Mouse (Mus musculus) hindbrain, embryonic 13.5 days (tissue): ENCODE results near the gene Pkd1l3. TPM values are rescaled to one million over a fixed set of nuclear protein-coding genes. Genes with fewer than 3 reads are reported as not detected.

Experiments used
- ATAC-seq: fragments of 200-750 bp; cut with Nextera tagmentation; 2 replicates; pipeline ENCODE4 v1.8.0; 2017; ENCODE audit warnings: moderate TSS enrichment; ENCODE audit not compliant: low FRiP score
- H3K27ac ChIP-seq: fragments of 300-500 bp; sonication (generic); 2 replicates; pipeline ENCODE4 v1.5.1; 2015; ENCODE audit warnings: inconsistent platforms, mild to moderate bottlenecking, moderate library complexity
- H3K27me3 ChIP-seq: fragments of 300-500 bp; sonication (generic); 2 replicates; pipeline ENCODE4 v1.6.1; 2015; ENCODE audit warnings: mild to moderate bottlenecking, inconsistent platforms
- H3K36me3 ChIP-seq: fragments of 300-500 bp; sonication (generic); 2 replicates; pipeline ENCODE4 v1.6.1; 2015; ENCODE audit warnings: mild to moderate bottlenecking, inconsistent platforms
- H3K4me1 ChIP-seq: fragments of 300-500 bp; sonication (generic); replicated peaks from 2 replicates; pipeline ENCODE4 v1.6.1; 2015; ENCODE audit warnings: inconsistent platforms
- H3K4me2 ChIP-seq: fragments of 300-500 bp; sonication (generic); 2 replicates; pipeline ENCODE4 v1.6.1; 2015; ENCODE audit warnings: inconsistent platforms, mild to moderate bottlenecking, moderate library complexity
- H3K4me3 ChIP-seq: fragments of 300-500 bp; sonication (generic); 2 replicates; pipeline ENCODE4 v1.5.1; 2015; ENCODE audit warnings: mild to moderate bottlenecking, inconsistent platforms
- H3K9ac ChIP-seq: fragments of 300-500 bp; sonication (generic); 2 replicates; pipeline ENCODE4 v1.6.1; 2015; ENCODE audit warnings: mild to moderate bottlenecking, inconsistent platforms
- H3K9me3 ChIP-seq: fragments of 300-500 bp; sonication (generic); 2 replicates; pipeline ENCODE4 v1.6.1; 2016; ENCODE audit warnings: inconsistent platforms
- WGBS: fragments of 180-500 bp; shearing (Covaris S2); methylation state at CpG from one replicate; pipeline ENCODE4 v1.1.7; 2015; 5-methylcytosine and 5-hydroxymethylcytosine counted together
- polyA plus RNA-seq: library from polyadenylated mRNA; unstranded; fragments of >200 nt; fragmentation: Nextera tagmentation; extraction: Ambion mirVana; gene quantifications from 2 replicates; pipeline ENCODE4 v1.2.1, GENCODE M21; 2015

Pkd1l3 gene
- polyA plus RNA-seq, 1 experiment from 2014 or later, result 0.12 TPM

DNA sequence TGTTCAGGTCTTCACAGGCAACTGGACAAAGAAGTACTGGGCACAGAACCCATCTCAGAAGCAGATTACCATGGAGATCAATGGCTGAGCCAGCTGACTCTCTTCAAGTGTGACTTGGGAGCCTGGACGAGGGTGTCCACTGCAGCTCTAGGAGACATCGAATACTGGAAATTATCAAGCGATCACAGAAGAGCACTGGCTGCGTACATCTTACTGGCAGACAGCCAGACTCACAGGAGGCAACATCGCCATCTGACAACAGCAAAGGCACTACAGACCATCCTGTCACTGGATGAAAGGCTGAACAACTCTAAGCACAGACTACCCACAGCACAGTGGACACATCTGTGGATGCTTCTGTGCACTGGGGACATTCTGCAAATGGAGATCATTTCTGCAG, 22.2 kb upstream of the Pkd1l3 start:
- Histone ChIP-seq H3K9ac (no peak overlapping the region), H3K9me3 (no peaks in the 10 kb centered on the region), H3K36me3 (peaks cover 33% of the 10 kb centered on the region), H3K4me3 (no peak overlapping the region), H3K4me1 (no peaks in the 10 kb centered on the region), H3K4me2 (no peak overlapping the region), H3K27ac (no peak overlapping the region), H3K27me3 (no peaks in the 10 kb centered on the region)
- WGBS, result 92% methylated on average over 5 of the region's 5 CpGs
- ATAC-seq, result no peak

DNA sequence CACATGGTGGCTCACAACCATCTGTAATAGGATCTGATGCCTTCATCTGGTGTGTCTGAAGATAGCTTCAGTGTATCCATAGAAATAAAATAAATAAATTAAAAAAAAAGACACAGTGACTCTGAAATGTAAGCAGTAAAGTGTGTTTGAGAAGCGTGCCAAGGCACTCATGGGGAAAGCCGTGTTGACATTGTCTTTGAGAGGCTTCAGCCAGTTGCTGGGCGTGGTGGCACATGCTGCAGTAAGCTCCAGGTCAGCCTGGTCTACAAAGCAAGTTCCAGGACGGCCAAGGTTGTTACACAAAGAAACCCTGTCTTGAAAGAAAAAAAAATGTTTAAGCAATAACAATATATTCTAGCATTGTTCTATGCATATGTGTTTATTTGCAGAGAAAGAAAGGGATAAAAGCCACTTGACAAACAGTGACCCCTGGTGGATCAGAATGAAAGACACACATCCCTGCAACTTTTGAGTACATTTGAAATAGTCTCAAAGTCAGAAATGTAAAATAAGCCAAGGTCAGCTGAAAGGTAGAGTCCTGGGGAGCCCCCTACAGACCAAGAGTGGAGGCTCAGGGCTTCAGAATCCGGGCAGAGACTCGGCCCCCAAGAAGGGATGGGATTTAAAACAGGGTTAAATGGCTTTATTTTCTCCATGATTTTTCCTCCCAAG, 21.1 kb upstream of the Pkd1l3 start:
- 77% methylated on average over 6 of the region's 6 CpGs for WGBS
- Histone ChIP-seq H3K4me1 (no peaks in the 10 kb centered on the region), H3K9me3 (no peaks in the 10 kb centered on the region), H3K9ac (no peak overlapping the region), H3K4me2 (no peak overlapping the region), H3K36me3 (peaks cover 35% of the 10 kb centered on the region), H3K27ac (no peak overlapping the region), H3K4me3 (no peak overlapping the region), H3K27me3 (no peaks in the 10 kb centered on the region)
- ATAC-seq, result no peak

DNA sequence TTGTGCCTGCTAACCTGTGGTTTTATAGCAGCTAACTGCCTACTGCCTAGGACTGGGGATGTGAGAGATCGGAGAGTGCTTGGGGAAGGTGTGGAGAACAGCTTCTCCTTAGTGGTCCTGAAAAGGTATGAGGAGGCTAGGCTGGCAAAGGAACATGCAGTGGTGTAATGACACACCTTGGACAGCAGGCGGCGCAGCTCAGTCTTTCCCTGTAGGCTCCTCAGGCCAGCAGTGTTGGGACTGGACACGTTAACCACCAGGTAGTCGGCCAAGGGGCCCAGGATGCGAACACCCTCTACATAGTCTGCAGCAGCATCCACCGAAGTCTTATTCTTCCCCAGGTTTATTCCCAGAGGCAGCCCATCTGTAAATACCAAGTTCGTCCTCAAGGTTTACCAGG, 18.5 kb upstream of the Pkd1l3 start:
- Histone ChIP-seq H3K4me2 (no peak overlapping the region), H3K27ac (no peak overlapping the region), H3K4me1 (no peaks in the 10 kb centered on the region), H3K27me3 (no peaks in the 10 kb centered on the region), H3K36me3 (peaks cover 51% of the 10 kb centered on the region), H3K9me3 (no peaks in the 10 kb centered on the region), H3K4me3 (no peak overlapping the region), H3K9ac (no peak overlapping the region)
- ATAC-seq, result no peak
- WGBS, result 53% methylated on average over 8 of the region's 8 CpGs

DNA sequence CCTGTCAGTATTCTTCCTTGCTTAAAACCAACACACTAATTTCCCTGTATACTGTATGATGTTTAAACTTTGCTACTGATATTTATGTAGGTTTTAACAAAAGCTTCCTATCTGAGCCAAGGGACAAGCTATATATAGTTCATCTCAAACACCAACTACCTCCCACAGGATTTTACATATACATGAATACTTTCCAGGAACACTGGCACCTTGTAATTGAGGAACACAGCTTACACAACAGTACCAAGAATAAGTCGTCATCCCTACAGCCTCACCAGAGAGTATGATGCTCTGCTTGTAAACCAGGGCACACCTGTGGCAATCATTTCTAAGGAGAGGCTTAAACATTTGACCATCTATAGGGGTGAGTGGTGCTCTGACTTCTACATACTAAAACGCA, 7.6 kb upstream of the Pkd1l3 start:
- H3K27ac ChIP-seq, result no peak overlapping the region
- no peak overlapping the region for H3K4me3 ChIP-seq
- H3K9me3 ChIP-seq, result no peaks in the 10 kb centered on the region
- H3K27me3 ChIP-seq, result no peaks in the 10 kb centered on the region
- H3K4me1 ChIP-seq, result peaks cover 14% of the 10 kb centered on the region
- no peak for ATAC-seq
- 92% methylated on average over 2 of the region's 2 CpGs for WGBS
- H3K4me2 ChIP-seq, result no peak overlapping the region
- peaks cover 36% of the 10 kb centered on the region for H3K36me3 ChIP-seq
- H3K9ac ChIP-seq, result no peak overlapping the region

DNA sequence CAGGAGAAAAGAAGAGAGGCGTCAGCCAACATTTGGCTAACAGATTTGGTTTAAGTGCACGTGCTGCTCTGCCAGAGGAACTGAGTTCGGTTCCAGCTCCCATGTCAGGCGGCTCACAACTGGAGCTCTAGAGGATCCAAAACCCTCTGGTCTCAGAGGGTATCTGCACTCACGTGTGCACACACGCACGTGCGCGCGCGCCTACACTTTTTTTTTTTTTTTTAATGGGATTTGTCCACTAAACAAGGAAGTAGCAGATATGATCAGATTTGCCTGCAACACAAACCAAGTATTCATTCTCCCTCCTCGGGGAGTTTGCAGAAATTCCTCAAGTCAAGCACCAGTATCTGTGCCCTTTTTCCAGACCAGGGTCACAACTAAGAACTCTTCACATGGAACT, 6.7 kb upstream of the Pkd1l3 start:
- Histone ChIP-seq H3K36me3 (peaks cover 30% of the 10 kb centered on the region), H3K9me3 (no peaks in the 10 kb centered on the region), H3K4me3 (peak overlapping the region; percentile 57), H3K27me3 (no peaks in the 10 kb centered on the region), H3K9ac (peak overlapping the region; percentile 81), H3K4me1 (peaks cover 14% of the 10 kb centered on the region), H3K4me2 (peak overlapping the region; percentile 84), H3K27ac (peak overlapping the region; percentile 97)
- 15% methylated on average over 12 of the region's 12 CpGs for WGBS
- ATAC-seq, result no peak

DNA sequence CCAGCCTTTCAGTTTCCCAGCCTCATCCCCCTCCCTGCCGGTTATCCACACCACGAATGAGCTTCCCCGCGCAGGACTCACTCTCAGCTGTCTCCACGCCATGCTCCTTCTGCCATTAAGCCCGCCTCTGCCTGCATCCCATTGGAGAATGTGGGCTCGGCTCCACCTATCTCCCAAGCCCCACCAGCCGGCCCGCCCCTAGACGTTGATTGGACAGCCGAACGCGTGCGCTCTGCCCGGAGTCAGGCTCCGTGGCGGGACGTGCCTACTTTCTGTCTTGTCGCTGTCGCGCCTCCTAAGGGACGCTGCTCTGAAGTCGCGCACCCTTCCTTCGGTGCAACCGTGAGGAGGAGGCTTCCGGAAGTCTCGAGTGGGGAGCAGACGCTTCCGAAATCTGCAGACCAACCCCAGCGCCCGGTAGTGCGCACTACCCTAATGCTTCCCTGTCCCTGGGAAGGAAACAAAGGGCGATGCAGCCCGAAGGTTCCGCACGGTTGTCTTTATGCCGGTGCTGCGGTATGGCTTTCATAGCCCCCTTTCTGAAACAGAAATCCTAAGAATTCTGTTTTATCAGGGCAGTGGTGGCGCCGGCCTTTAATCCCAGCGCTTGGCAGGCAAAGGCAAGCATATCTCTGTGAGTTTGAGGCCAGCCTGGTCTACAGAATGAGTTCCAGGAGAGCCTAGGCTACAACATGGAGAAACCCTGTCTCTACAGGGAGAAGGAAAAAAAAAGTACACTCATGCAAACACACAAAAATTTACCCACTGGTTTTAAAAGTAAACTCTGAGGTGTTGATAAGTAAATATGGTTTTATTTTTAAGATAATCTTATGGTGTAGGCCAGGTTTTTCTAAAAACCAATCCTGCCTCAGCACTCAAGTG, 5.8 kb upstream of the Pkd1l3 start, which contains the start of gene Dhodh:
Dhodh (minus strand) TSS at position 403 of the 882 bp plus-strand sequence.
- H3K27me3 ChIP-seq, result no peaks in the 10 kb centered on the region
- H3K27ac ChIP-seq, result peak within 1 kb of the TSS; percentile 97
- H3K9me3 ChIP-seq, result no peaks in the 10 kb centered on the region
- WGBS, result under 1% methylated on average over 42 of the region's 42 CpGs
- ATAC-seq, result peak; percentile 99
- peaks cover 21% of the 10 kb centered on the region for H3K36me3 ChIP-seq
- H3K9ac ChIP-seq, result peak within 1 kb of the TSS; percentile 81
- H3K4me2 ChIP-seq, result peak within 1 kb of the TSS; percentile 84
- H3K4me3 ChIP-seq, result peak within 1 kb of the TSS; percentile 57
- peaks cover 14% of the 10 kb centered on the region for H3K4me1 ChIP-seq

DNA sequence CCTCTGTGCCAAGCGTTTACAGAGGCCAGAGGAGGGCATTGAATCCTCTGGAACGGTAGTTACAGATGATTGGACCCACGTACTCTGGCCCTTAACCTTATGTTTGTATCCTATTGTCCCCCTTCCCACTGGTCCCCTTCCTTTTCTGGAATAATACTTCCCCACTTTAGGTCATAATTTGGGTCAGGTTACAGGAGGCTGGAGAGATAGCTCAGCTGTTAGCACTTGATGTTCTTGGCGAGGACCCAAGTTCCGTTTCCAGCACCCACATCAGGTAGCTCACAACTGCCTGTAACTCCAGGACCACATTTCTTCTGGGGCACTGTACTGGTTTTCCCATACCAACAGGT, 5.2 kb upstream of the Pkd1l3 start:
- WGBS, result 25% methylated on average over 5 of the region's 5 CpGs
- peaks cover 14% of the 10 kb centered on the region for H3K4me1 ChIP-seq
- H3K27me3 ChIP-seq, result no peaks in the 10 kb centered on the region
- peaks cover 15% of the 10 kb centered on the region for H3K36me3 ChIP-seq
- H3K9ac ChIP-seq, result peak overlapping the region; percentile 81
- H3K4me2 ChIP-seq, result peak overlapping the region; percentile 84
- peak overlapping the region; percentile 97 for H3K27ac ChIP-seq
- H3K9me3 ChIP-seq, result no peaks in the 10 kb centered on the region
- H3K4me3 ChIP-seq, result peak overlapping the region; percentile 57
- ATAC-seq, result no peak

DNA sequence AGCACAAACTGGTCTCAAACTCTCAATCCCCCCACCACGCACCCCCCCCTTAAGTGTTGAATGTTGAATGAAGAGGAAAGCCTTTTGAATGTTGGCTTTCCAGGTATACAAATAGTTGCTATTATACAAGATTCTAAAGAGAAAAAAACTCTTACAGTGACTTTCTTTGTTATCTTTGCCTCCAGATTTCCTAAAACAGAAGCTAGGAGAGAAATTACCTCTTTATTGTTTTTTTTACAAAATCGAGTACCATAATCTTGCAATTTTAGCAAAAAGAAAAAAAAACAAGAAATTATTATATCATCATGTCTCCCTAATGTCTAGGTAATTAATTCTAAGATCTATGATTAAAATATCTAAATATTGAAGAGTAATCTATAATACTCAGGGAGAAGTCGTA, 1.3 kb downstream of the Pkd1l3 start:
- Histone ChIP-seq H3K4me3 (no peak overlapping the region), H3K9ac (no peak overlapping the region), H3K4me1 (no peaks in the 10 kb centered on the region), H3K9me3 (0 out of 2 replicates have a peak, but pooled peaks cover 3% of the 10 kb centered on the region), H3K27ac (no peak overlapping the region), H3K36me3 (no peaks in the 10 kb centered on the region), H3K4me2 (no peak overlapping the region), H3K27me3 (no peaks in the 10 kb centered on the region)
- WGBS, result 91% methylated on average over 3 of the region's 3 CpGs
- no peak for ATAC-seq

DNA sequence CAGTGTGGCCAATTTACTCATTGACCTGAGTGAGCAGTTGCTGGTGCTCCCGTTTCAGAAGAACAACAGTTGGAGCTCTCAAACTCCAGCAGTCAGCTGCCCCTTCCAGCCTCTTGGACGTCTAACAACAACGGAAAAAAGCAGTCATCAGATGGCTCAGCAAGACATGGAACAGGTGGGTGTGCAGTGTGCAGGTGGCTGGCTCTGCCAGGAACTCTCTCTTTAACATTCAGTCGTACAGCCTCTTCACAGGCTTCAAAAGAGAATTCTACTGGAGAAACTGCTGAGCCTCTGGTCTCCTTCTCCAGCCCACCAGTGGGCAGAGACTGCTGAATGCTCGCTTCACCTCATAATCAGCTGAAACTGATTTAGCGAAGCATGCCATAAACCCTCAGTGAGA, 14.3 kb downstream of the Pkd1l3 start:
- Histone ChIP-seq H3K27me3 (no peaks in the 10 kb centered on the region), H3K4me1 (no peaks in the 10 kb centered on the region), H3K36me3 (no peaks in the 10 kb centered on the region), H3K4me2 (no peak overlapping the region), H3K9me3 (peaks cover 7% of the 10 kb centered on the region; the same call in 1 of the 2 replicates), H3K27ac (no peak overlapping the region), H3K4me3 (no peak overlapping the region), H3K9ac (no peak overlapping the region)
- no peak for ATAC-seq
- WGBS, result 79% methylated on average over 6 of the region's 6 CpGs

DNA sequence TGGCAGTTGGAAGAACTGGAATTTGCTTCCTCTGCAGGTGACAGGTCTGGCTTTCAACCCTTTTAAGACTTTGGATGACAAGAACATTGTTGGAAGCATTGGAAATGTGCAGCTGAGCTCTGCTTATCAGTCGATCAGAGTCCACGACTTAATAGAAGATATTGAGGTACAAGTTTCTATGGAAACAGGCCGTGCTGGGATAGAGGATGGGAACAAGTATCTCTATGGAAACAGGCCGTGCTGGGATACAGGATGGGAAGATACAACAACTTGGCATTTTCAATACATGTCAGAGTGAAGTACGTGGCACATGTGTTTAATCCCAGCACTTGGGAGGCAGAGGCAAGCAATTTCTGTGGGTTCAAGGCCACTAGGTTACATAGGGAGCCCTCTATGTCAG, 18.2 kb downstream of the Pkd1l3 start:
- Histone ChIP-seq H3K9ac (no peak overlapping the region), H3K27me3 (no peaks in the 10 kb centered on the region), H3K9me3 (no peaks in the 10 kb centered on the region), H3K36me3 (no peaks in the 10 kb centered on the region), H3K4me1 (no peaks in the 10 kb centered on the region), H3K4me2 (no peak overlapping the region), H3K4me3 (no peak overlapping the region), H3K27ac (no peak overlapping the region)
- no peak for ATAC-seq
- WGBS, result 75% methylated on average over 5 of the region's 5 CpGs

DNA sequence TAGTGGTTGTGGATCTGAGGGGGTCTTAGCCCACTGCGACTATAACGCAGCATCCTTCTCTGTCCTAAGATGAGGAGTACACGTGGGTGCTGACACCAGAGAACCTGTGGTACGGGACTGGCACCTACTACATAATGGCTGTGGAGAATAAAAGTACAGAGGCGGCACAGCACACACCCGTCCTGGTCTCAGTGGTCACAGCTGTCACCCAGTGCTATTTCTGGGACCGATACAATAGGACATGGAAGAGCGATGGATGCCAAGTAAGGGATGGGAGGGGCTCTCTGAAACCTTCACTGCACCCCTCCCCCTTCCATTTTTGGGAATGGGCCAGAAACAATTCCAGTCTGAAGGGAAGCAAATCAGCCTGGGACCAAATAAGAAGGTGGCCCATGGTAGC, 20.8 kb downstream of the Pkd1l3 start:
- 93% methylated on average over 8 of the region's 8 CpGs for WGBS
- Histone ChIP-seq H3K4me2 (no peak overlapping the region), H3K4me1 (no peaks in the 10 kb centered on the region), H3K27me3 (no peaks in the 10 kb centered on the region), H3K4me3 (no peak overlapping the region), H3K9me3 (no peaks in the 10 kb centered on the region), H3K9ac (no peak overlapping the region), H3K27ac (no peak overlapping the region), H3K36me3 (no peaks in the 10 kb centered on the region)
- no peak for ATAC-seq

DNA sequence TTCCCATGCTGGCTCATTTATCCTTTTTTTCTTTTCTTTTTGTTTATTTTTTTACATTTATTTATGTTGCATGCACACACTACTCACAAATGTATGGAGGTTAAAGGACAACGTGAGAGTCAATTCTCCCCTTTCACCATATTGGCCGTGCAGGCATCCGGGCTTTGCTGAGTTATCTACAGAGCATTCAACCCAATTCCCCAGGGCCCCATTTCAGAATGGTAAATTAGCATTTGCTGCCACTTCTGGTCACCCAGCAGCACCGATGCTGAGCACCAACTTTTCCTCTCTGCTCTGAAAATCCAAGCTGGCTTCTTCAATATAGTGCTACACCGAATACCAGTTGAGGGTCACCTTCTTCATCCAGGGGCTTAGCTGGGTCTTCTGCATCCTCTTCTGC, 24.5 kb downstream of the Pkd1l3 start:
- Histone ChIP-seq H3K36me3 (no peaks in the 10 kb centered on the region), H3K9me3 (no peaks in the 10 kb centered on the region), H3K9ac (no peak overlapping the region), H3K4me2 (no peak overlapping the region), H3K27me3 (no peaks in the 10 kb centered on the region), H3K4me1 (no peaks in the 10 kb centered on the region), H3K27ac (no peak overlapping the region), H3K4me3 (no peak overlapping the region)
- no peak for ATAC-seq
- WGBS, result 73% methylated on average over 5 of the region's 5 CpGs

DNA sequence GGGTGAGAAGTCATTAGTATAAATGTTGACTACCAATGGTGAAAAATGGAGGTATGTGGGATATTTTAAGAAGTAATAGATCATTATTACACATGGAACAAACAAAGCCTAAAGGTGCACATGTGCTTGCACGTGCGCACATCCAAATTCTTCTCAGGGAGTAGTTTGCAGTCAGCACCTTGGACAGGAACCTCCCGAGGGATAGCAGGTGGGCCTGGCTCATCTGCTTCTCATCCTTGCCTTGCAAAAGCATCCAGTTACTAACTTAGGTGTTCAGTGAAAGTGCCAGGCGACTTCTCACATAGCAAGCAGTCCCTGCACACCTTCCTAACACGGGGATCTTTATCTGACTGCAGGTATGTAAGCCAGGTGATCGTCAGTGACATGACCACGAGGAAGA, 26.1 kb downstream of the Pkd1l3 start:
- no peaks in the 10 kb centered on the region for H3K4me1 ChIP-seq
- no peak for ATAC-seq
- H3K4me3 ChIP-seq, result no peak overlapping the region
- no peaks in the 10 kb centered on the region for H3K9me3 ChIP-seq
- no peak overlapping the region for H3K27ac ChIP-seq
- no peak overlapping the region for H3K9ac ChIP-seq
- WGBS, result 70% methylated on average over 7 of the region's 7 CpGs
- H3K4me2 ChIP-seq, result no peak overlapping the region
- no peaks in the 10 kb centered on the region for H3K36me3 ChIP-seq
- H3K27me3 ChIP-seq, result no peaks in the 10 kb centered on the region
